Mouse (Mus musculus): ENCODE data around the gene Ggcx.
"Not testable (repeated sequence)": the region's sequence is repeated elsewhere in the genome, so short reads cannot be mapped to it uniquely, and the experiment has no call there.

Gene Ggcx

DNA sequence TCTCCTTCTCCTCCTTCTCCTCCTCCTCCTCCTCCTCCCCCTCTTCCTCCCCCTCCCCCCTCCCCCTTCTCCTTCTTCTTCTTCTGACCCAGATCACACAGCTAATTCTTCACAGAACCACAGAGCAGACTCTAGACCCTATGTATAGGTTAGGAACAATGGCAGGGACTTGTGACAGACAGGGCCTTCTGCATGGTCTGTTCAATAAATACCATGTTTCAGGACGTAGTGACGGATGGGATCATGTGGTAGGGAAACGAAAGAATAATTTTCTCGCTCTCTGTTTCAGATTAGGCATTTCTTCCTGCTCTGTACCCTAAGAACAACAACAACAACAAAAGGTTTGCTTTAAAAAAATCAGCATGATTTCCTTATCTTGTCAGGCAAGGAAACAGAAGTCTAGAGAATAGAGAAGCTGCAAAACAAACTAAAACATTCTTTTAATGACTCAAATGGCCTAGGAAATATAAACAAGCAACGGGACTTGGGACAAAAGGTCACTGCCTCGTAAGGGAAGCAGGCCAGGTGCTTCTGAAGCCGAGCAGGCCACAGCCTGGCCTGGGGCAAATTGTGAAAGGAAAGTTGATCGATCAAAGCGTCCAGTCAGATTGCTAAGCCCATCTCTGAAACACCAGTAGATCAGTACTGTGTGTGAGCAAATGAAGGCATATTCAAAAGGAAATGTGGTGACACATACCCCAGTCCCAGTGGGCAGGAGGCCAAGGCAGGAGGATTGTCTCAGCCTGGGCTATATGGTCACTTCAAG, 46.1 kb downstream of the Ggcx start:
- no peak for DNase-seq (ENCODE audit: low read depth, low spot score)

- not testable (repeated sequence) for DNase-seq (ENCODE audit: low read depth, low spot score)
Observed at GRCm38 (mm10) chr6:72462550-72463257, 48.6 kb downstream of the Ggcx start.

DNA sequence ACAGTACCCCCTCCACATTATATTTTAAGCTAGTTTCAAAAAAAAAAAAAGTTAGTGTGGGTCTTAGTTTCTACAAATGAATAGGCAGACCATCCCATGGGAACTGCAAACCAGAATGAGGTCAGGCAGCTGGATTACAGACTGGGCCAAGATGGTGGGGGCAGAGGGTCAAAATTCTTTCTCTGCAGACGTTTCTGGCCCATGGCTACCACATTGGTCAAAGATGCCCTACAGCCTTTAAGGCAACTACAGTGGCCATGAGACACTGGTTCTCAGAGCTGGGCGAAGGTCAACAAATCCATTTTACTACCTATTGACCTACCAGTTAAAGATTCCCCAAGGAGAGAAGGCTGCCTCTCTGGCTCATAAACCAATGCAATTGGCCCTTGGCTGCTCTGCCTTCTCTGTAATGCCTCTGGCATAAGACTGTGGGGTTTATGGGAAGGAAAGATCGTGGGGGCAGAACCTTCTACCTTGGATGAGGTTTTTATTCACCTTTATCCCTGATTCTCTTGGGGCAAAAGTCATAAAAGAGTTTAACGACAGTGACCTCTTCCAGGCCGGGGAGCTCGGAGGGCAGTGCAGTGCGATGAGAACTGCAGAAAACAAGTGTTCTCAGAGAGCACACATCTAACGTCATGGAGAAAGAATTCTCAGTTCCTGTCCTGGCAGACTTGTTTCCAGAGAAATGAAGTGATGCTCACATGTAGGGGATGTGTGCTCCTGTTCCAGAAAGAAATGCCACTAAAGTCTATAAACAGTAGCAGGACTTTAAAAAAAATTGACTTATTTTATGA, 51.5 kb downstream of the Ggcx start:
- DNase-seq (ENCODE audit: low read depth, low spot score) = peak; percentile 45

DNA sequence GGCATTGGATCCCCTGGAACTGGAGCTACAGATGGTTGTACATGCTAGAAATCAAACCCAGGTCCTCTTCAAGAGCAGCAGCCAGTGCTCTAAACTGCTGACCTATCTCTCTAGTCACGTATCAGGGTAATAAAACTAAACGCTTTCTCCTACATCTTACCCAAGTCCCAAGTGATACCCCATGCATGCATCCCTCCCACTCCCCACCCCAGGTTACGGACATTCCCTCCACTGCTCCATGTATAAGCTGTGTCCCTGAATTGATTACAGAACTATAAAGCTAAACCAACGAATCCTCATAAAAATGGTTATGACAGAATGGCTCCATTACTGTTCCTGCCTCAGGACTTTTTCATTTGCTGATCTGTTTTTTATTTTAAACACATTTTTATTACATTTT, 52.1 kb downstream of the Ggcx start:
- DNase-seq (ENCODE audit: low read depth, low spot score) = no peak

DNA sequence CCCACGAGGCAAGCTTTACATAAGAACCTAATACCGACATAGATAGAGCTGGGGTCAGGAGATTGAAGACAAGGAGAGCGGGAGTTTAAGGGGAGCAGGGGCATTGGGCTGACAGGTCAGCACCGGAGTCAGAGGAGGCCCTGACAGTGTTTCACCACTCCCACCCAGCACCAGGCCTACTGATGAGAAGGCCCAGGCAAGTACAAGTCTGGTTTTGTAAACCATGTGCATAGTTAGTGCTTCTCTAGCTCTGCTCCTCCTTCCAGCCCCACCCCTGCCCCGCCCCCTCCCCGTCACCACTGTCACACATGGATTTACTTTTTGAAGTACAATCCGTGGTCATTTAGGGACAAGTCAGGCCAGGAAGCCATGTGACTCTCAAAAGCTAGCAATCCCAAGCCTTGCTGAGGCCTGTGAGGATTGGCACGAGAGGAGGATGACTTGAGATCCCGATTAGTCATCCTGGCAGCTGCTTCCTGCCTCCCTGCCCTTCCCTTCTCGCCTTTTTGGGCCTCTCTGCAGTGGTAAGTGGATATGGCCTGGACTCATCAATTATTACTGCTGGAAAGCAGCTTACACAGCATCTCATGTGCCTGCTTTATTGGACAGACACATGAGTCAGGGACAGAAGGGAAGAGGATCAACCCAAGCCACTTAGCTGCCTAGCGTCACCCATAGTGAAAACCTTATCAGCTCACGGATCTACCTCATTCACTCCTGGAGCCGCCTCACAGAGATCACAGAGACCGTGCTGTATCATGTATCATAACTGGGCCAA, 59.3 kb downstream of the Ggcx start:
- peak; percentile 97 for DNase-seq (ENCODE audit: low read depth, low spot score)

DNA sequence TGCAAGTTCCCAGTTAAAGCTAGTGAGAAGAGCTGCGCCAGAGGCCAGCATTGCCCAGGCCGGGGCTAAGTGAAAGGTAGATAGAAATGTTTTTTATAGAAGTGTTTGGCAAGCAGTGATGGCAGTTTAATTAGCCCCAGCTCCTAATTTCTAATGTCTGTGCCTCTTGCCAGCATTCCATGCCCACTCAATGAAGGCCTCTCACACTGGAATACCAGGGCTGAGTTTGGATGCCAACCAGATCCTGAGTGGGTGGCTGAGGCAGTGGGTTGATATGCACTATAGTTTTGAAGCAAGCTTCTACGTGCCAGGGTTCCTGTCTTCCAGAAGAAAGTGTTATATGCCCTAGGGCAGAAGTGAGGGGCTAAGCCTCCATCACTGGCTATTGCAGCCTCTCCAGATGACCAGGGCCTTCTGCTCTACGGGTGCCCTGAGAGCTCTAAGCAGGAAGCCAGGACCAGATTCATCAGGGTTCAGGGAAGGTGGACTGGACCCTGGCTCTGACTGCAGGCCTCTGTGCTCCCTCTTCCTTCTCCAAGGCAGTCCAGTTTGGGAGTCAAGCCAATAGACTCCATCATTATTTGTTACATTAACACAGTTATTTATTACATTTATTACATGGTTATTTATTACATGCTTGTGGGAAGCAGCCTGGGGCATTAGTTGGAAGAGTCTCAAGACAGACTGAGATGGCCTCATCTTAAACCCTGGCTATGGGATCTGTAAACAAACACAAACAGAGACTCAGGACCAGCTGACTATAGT, 61.3 kb downstream of the Ggcx start:
- DNase-seq (ENCODE audit: low read depth, low spot score) = no peak

- DNase-seq (ENCODE audit: low read depth, low spot score) = no peak
Observed at GRCm38 (mm10) chr6:72476836-72477235, 62.7 kb downstream of the Ggcx start.

DNA sequence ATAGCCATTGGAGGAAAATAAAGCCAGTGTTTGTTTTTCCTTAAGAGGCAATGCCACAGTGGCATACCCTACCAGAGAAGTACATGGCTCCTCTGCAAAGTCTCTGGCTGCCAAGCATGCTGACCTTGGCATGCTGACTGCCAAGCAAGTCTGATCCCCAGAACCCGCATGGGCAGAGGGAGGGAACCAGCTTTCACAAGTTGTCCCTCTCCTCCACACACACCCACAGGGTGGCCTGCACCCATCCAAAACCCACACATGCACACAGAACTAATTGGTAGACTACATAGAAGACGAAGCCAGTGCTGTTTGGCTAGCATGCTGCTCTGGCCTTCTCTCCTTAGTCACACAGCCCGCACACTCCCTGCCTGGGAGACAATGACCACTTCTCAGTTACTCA, 63.5 kb downstream of the Ggcx start:
- no peak for DNase-seq (ENCODE audit: low read depth, low spot score)

- not testable (repeated sequence) for DNase-seq (ENCODE audit: low read depth, low spot score)
Observed at GRCm38 (mm10) chr6:72478691-72479090, 64.6 kb downstream of the Ggcx start.

DNA sequence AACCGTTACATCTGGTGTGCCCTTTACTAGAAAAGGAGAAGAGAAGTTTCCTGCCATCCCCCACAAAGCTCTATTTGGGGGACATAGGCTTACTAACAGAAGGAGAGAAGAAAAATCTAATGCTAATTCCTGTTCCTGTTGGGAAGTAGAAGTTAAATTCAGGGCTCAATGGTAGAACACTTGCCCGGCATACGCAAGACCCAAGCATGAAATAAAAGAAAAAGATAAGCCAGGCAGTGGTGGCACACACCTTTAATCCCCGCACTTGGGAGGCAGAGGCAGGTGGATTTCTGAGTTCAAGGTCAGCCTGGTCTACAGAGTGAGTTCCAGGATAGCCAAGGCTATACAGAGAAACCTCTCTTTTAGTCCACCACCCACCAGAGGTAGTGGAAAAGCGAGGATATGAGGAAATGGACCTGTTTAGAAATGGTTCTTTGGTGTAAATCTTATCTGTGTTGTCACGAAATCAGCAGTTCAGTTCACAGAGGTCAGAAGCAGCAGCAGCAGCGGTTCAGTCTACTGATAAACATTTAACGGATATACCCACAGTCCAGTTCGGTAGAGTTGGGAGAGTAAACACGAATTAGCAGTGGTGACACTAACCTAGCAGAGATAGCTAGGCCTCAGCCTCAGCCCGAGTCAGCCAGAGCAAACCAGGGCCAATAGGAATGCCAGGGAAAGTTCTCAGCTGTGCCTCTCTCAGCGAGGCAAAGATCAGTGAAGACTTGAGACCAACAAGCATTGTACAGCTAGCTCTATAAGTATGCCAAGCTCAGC, 65.7 kb downstream of the Ggcx start:
- no peak for DNase-seq (ENCODE audit: low read depth, low spot score)

DNA sequence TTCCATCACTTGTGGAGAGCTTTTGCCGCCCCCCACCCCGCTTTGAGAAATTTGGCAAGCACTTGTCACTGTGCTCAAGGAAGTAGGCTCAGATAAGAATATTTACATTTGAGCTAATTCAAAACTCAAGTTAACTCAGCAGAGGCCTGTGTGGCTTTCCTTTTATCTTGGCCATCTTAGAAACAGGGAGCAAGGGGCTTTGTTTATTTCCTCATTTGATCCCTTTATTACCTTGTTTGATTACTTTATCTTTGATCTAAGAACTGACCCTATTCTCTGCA, 66.3 kb downstream of the Ggcx start:
- DNase-seq (ENCODE audit: low read depth, low spot score) = no peak

All from skeletal muscle tissue, adult 2 months (tissue).